Mouse (Mus musculus) hindbrain, embryonic 12.5 days (tissue): ENCODE measurements around the gene Heca. TPM values are rescaled to one million over a fixed set of nuclear protein-coding genes. Genes with fewer than 3 reads are reported as not detected.
"Not testable (repeated sequence)": the region's sequence is repeated elsewhere in the genome, so short reads cannot be mapped to it uniquely, and the experiment has no call there.

ENCODE experiments used
- ATAC-seq: fragments of 200-750 bp; cut with Nextera tagmentation; 2 replicates; pipeline ENCODE4 v1.8.0; 2017; ENCODE audit warnings: moderate TSS enrichment; ENCODE audit not compliant: low FRiP score
- H3K27ac ChIP-seq: fragments of 300-500 bp; sonication (generic); 2 replicates; pipeline ENCODE4 v1.5.1; 2016; ENCODE audit warnings: mild to moderate bottlenecking
- H3K27me3 ChIP-seq: fragments of 300-500 bp; sonication (generic); 2 replicates; pipeline ENCODE4 v1.6.1; 2016; ENCODE audit warnings: mild to moderate bottlenecking
- H3K36me3 ChIP-seq: fragments of 300-500 bp; sonication (generic); 2 replicates; pipeline ENCODE4 v1.6.1; 2016; ENCODE audit warnings: mild to moderate bottlenecking
- H3K4me1 ChIP-seq: fragments of 300-500 bp; sonication (generic); 2 replicates; pipeline ENCODE4 v1.6.1; 2016
- H3K4me2 ChIP-seq: fragments of 300-500 bp; sonication (generic); replicated peaks from 2 replicates; pipeline ENCODE4 v1.6.1; 2016; ENCODE audit warnings: mild to moderate bottlenecking
- H3K4me3 ChIP-seq: fragments of 300-500 bp; sonication (generic); 2 replicates; pipeline ENCODE4 v1.5.1; 2016; ENCODE audit warnings: mild to moderate bottlenecking
- H3K9ac ChIP-seq: fragments of 300-500 bp; sonication (generic); 2 replicates; pipeline ENCODE4 v1.6.1; 2016; ENCODE audit warnings: mild to moderate bottlenecking, moderate library complexity
- H3K9me3 ChIP-seq: fragments of 300-500 bp; sonication (generic); replicated peaks from 2 replicates; pipeline ENCODE4 v1.6.1; 2016; ENCODE audit warnings: mild to moderate bottlenecking
- WGBS: fragments of 180-500 bp; shearing (Covaris S2); methylation state at CpG from one replicate; pipeline ENCODE4 v1.1.7; 2016; 5-methylcytosine and 5-hydroxymethylcytosine counted together
- polyA plus RNA-seq: library from polyadenylated mRNA; unstranded; fragments of >200 nt; fragmentation: Nextera tagmentation; extraction: Ambion mirVana; gene quantifications from 2 replicates; pipeline ENCODE4 v1.2.1, GENCODE M21; 2016

Heca gene
- polyA plus RNA-seq, 1 experiment from 2014 or later: 5.8 TPM

DNA sequence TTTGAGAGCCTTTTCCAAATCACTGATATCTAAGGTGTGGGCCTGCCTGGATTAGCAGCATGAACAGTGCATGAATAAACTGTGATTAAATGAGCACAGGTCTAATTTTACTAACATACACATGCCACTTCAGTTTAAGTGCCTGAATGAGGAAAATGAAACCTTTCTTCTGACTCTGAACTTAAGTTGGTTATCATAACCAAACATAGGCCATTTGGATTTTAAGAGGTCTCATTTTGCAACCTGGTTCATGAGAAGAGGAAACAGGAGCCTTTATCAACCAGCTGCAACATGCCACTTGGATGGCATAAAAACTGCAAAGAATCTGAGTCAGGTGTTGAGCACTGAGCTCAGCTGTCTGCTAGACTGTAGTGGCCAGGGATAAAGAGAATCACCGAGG, 16.7 kb downstream of the Heca start:
- no peak overlapping the region for H3K4me3 ChIP-seq
- H3K27me3 ChIP-seq: no peaks in the 10 kb centered on the region
- H3K9me3 ChIP-seq: no peaks in the 10 kb centered on the region
- H3K27ac ChIP-seq: no peak overlapping the region
- H3K36me3 ChIP-seq: no peaks in the 10 kb centered on the region
- ATAC-seq: no peak
- no peak overlapping the region for H3K9ac ChIP-seq
- WGBS: 79% methylated on average over 1 of the region's 1 CpGs
- H3K4me2 ChIP-seq: no peak overlapping the region
- peaks cover 7% of the 10 kb centered on the region; the same call in 1 of the 2 replicates for H3K4me1 ChIP-seq

GRCm38 (mm10) chr10:17930445-17931083, 17.3 kb downstream of the Heca start:
- Histone ChIP-seq H3K4me3 (no peak overlapping the region), H3K9ac (no peak overlapping the region), H3K36me3 (no peaks in the 10 kb centered on the region), H3K4me1 (peaks cover 7% of the 10 kb centered on the region; the same call in 1 of the 2 replicates), H3K27me3 (no peaks in the 10 kb centered on the region), H3K27ac (no peak overlapping the region), H3K4me2 (no peak overlapping the region), H3K9me3 (no peaks in the 10 kb centered on the region)
- WGBS: 70% methylated on average over 6 of the region's 6 CpGs
- no peak for ATAC-seq

DNA sequence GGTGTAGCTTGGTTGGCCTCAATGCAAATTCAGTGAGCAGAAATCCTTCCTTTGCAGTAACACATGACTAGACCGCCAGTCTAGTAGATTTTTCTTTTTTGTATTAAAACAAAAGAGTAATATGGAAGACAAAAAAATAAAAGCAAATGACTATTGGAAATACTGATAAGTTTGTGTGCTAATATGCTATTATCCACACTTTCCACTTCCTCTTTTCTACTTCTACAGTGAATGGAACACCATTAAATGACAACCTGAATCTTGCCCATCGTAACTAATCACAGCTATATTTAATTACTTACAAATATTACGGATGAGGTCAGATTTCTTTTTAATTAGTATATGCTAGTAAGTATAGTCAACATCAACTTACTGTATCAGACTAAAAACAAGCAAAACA, 22.7 kb downstream of the Heca start:
- Histone ChIP-seq H3K4me1 (no peaks in the 10 kb centered on the region), H3K27ac (no peak overlapping the region), H3K27me3 (no peaks in the 10 kb centered on the region), H3K4me3 (no peak overlapping the region), H3K9ac (no peak overlapping the region), H3K36me3 (no peaks in the 10 kb centered on the region), H3K4me2 (no peak overlapping the region), H3K9me3 (no peaks in the 10 kb centered on the region)
- no peak for ATAC-seq
- WGBS: 94% methylated on average over 3 of the region's 3 CpGs

- no peaks in the 10 kb centered on the region for H3K36me3 ChIP-seq
- no peak overlapping the region for H3K9ac ChIP-seq
- H3K4me3 ChIP-seq: no peak overlapping the region
- no peaks in the 10 kb centered on the region for H3K4me1 ChIP-seq
- WGBS: 93% methylated on average over 3 of the region's 3 CpGs
- no peaks in the 10 kb centered on the region for H3K9me3 ChIP-seq
- H3K4me2 ChIP-seq: no peak overlapping the region
- H3K27ac ChIP-seq: no peak overlapping the region
- no peak for ATAC-seq
- no peaks in the 10 kb centered on the region for H3K27me3 ChIP-seq
These were observed 23.7 kb downstream of the Heca start for GRCm38 (mm10) chr10:17924166-17924565.

- H3K4me1 ChIP-seq: no peaks in the 10 kb centered on the region
- WGBS: 79% methylated on average over 4 of the region's 4 CpGs
- H3K4me3 ChIP-seq: no peak overlapping the region
- no peak overlapping the region for H3K9ac ChIP-seq
- no peaks in the 10 kb centered on the region for H3K9me3 ChIP-seq
- no peaks in the 10 kb centered on the region for H3K36me3 ChIP-seq
- H3K4me2 ChIP-seq: no peak overlapping the region
- H3K27me3 ChIP-seq: no peaks in the 10 kb centered on the region
- H3K27ac ChIP-seq: no peak overlapping the region
- ATAC-seq: no peak
These were observed 26.5 kb downstream of the Heca start for GRCm38 (mm10) chr10:17921381-17921780.

GRCm38 (mm10) chr10:17919971-17920370, 27.9 kb downstream of the Heca start:
- no peak for ATAC-seq
- Histone ChIP-seq H3K9ac (no peak overlapping the region), H3K27me3 (no peaks in the 10 kb centered on the region), H3K9me3 (no peaks in the 10 kb centered on the region), H3K4me1 (no peaks in the 10 kb centered on the region), H3K27ac (no peak overlapping the region), H3K4me2 (no peak overlapping the region), H3K4me3 (no peak overlapping the region), H3K36me3 (peaks cover 8% of the 10 kb centered on the region; the same call in 1 of the 2 replicates)
- WGBS: 81% methylated on average over 5 of the region's 5 CpGs

- no peak for ATAC-seq
- Histone ChIP-seq H3K36me3 (peaks cover 10% of the 10 kb centered on the region; the same call in 1 of the 2 replicates), H3K27me3 (no peaks in the 10 kb centered on the region), H3K4me2 (no peak overlapping the region), H3K4me3 (no peak overlapping the region), H3K9ac (no peak overlapping the region), H3K9me3 (no peaks in the 10 kb centered on the region), H3K27ac (no peak overlapping the region), H3K4me1 (no peaks in the 10 kb centered on the region)
- 89% methylated on average over 2 of the region's 2 CpGs for WGBS
These were observed 28.8 kb downstream of the Heca start for GRCm38 (mm10) chr10:17919032-17919431.

- no peak overlapping the region for H3K4me2 ChIP-seq
- H3K9me3 ChIP-seq: no peaks in the 10 kb centered on the region
- H3K36me3 ChIP-seq: peaks cover 23% of the 10 kb centered on the region
- 81% methylated on average over 4 of the region's 4 CpGs for WGBS
- ATAC-seq: no peak
- no peak overlapping the region for H3K4me3 ChIP-seq
- H3K4me1 ChIP-seq: no peaks in the 10 kb centered on the region
- no peak overlapping the region for H3K9ac ChIP-seq
- H3K27ac ChIP-seq: no peak overlapping the region
- H3K27me3 ChIP-seq: no peaks in the 10 kb centered on the region
These were observed 39.1 kb downstream of the Heca start for GRCm38 (mm10) chr10:17908731-17909130.

DNA sequence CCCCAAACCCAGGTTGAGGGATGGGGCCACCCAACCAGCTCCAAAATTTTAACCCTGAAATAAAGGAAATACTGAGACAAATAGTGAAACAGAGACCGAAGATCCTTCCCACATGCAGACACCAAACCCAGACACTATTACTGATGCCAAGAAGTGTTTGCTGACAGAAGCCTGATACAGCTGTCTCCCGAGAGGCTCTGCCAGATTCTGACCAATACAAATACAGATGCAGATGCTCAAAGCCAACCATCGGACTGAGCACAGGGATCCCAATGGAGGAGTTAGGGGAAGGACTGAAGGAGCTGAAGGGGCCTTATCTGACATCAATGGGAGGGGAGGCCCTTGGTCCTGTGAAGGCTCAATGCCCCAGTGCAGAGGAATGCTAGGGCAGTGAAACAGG, 41.5 kb downstream of the Heca start:
- H3K9ac ChIP-seq, H3K27ac ChIP-seq, H3K9me3 ChIP-seq, ATAC-seq, H3K4me3 ChIP-seq, H3K4me1 ChIP-seq, H3K4me2 ChIP-seq, H3K27me3 ChIP-seq: not testable (repeated sequence)
- H3K36me3 ChIP-seq: peaks cover 35% of the 10 kb centered on the region
- WGBS: 94% methylated on average over 3 of the region's 3 CpGs

DNA sequence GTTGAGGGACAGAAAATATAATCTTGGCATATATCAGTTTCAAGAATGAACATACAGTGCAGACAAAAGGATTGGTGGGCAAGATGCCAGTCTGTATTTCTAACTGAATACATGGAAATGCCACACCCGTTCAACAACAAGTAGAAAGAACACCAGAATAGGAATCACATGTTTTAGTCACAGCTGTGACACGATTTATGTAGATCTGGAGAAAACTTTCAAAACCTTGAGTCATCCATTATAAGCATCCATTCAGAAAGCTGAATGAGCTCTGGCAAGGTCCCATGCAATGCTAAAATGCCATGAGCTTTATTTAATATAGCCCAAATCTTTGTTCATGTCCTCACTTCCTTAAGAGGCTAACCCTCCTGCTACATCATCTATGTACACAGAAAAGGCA, 44.4 kb downstream of the Heca start:
- Histone ChIP-seq H3K9ac (no peak overlapping the region), H3K4me3 (no peak overlapping the region), H3K27ac (no peak overlapping the region), H3K36me3 (peaks cover 39% of the 10 kb centered on the region), H3K4me1 (no peaks in the 10 kb centered on the region), H3K4me2 (no peak overlapping the region), H3K9me3 (no peaks in the 10 kb centered on the region), H3K27me3 (no peaks in the 10 kb centered on the region)
- 93% methylated on average over 2 of the region's 2 CpGs for WGBS
- ATAC-seq: no peak

GRCm38 (mm10) chr10:17880724-17881123, 67.1 kb downstream of the Heca start:
- Histone ChIP-seq H3K36me3 (no peaks in the 10 kb centered on the region), H3K27ac (no peak overlapping the region), H3K9ac (no peak overlapping the region), H3K4me2 (no peak overlapping the region), H3K4me3 (no peak overlapping the region), H3K27me3 (no peaks in the 10 kb centered on the region), H3K9me3 (no peaks in the 10 kb centered on the region), H3K4me1 (0 out of 2 replicates have a peak, but pooled peaks cover 6% of the 10 kb centered on the region)
- 59% methylated on average over 2 of the region's 2 CpGs for WGBS
- no peak for ATAC-seq

GRCm38 (mm10) chr10:17880038-17880437, 67.8 kb downstream of the Heca start:
- Histone ChIP-seq H3K4me2 (no peak overlapping the region), H3K9ac (no peak overlapping the region), H3K4me1 (0 out of 2 replicates have a peak, but pooled peaks cover 6% of the 10 kb centered on the region), H3K27me3 (no peaks in the 10 kb centered on the region), H3K27ac (no peak overlapping the region), H3K9me3 (no peaks in the 10 kb centered on the region), H3K36me3 (no peaks in the 10 kb centered on the region), H3K4me3 (no peak overlapping the region)
- no peak for ATAC-seq
- 84% methylated on average over 3 of the region's 3 CpGs for WGBS
